Mouse (Mus musculus) heart, adult 2 months (tissue): Measurements from ENCODE around the gene Ren1.

Experiments
- EP300 ChIP-seq: fragments of 200-500 bp; IDR thresholded peaks from 2 replicates; pipeline ENCODE4 v1.6.1; 2011; ENCODE audit warnings: low read depth, low read length, control low read depth; ENCODE audit not compliant: insufficient read depth
- POLR2A ChIP-seq: fragments of 200-500 bp; IDR thresholded peaks from 2 replicates; pipeline ENCODE4 v1.6.1; 2011; ENCODE audit warnings: mild to moderate bottlenecking, low read depth, low read length, control low read depth; ENCODE audit not compliant: insufficient read depth

GRCm38 (mm10) chr1:133347226-133347625, 3.1 kb upstream of the Ren1 start:
- no peak for TF ChIP-seq EP300
- no peak for TF ChIP-seq POLR2A
